Mouse (Mus musculus) heart, adult 8-10 months (tissue): ENCODE data around the gene Rassf8. TPM values are rescaled to one million over a fixed set of nuclear protein-coding genes. Genes with fewer than 3 reads are reported as not detected.

Source experiments
- DNase-seq: peaks from one replicate; pipeline ENCODE4 v3.0.0; 2022; ENCODE audit warnings: low spot score
- total RNA-seq, 4 experiments: library from RNA; stranded (reverse); gene quantifications; 2 replicates each; pipeline ENCODE4 v1.2.4; 2022

Rassf8 gene
- total RNA-seq, 4 experiments from 2014 or later: 54.3 to 61.5 (median 55.4) TPM

GRCm38 (mm10) chr6:145776241-145776640 is 29.7 kb downstream of the Rassf8 start:
- no peak for DNase-seq

GRCm38 (mm10) chr6:145779383-145779782 is 32.8 kb downstream of the Rassf8 start:
- no peak for DNase-seq

GRCm38 (mm10) chr6:145780180-145780802 is 33.7 kb downstream of the Rassf8 start:
- no peak for DNase-seq

- DNase-seq: no peak
Measured at GRCm38 (mm10) chr6:145781256-145781655, 34.7 kb downstream of the Rassf8 start.

- no peak for DNase-seq
Measured at GRCm38 (mm10) chr6:145781966-145782365, 35.4 kb downstream of the Rassf8 start.

- DNase-seq: no peak
Measured at GRCm38 (mm10) chr6:145787311-145787710, 40.8 kb downstream of the Rassf8 start.

- DNase-seq: no peak
Measured at GRCm38 (mm10) chr6:145789738-145790137, 43.2 kb downstream of the Rassf8 start.

- DNase-seq: no peak
Measured at GRCm38 (mm10) chr6:145792373-145792772, 45.8 kb downstream of the Rassf8 start.

GRCm38 (mm10) chr6:145793109-145793593 is 46.6 kb downstream of the Rassf8 start:
- peak; percentile 73 for DNase-seq

GRCm38 (mm10) chr6:145794671-145795070 is 48.1 kb downstream of the Rassf8 start:
- DNase-seq: no peak

GRCm38 (mm10) chr6:145796191-145797023 is 49.9 kb downstream of the Rassf8 start:
- DNase-seq: peak; percentile 29

GRCm38 (mm10) chr6:145797692-145798091 is 51.1 kb downstream of the Rassf8 start:
- no peak for DNase-seq

GRCm38 (mm10) chr6:145801796-145802488 is 55.4 kb downstream of the Rassf8 start:
- no peak for DNase-seq

- DNase-seq: no peak
Measured at GRCm38 (mm10) chr6:145802881-145803280, 56.3 kb downstream of the Rassf8 start.

GRCm38 (mm10) chr6:145804276-145804675 is 57.7 kb downstream of the Rassf8 start:
- no peak for DNase-seq

GRCm38 (mm10) chr6:145806784-145807183 is 60.2 kb downstream of the Rassf8 start:
- DNase-seq: no peak

- DNase-seq: no peak
Measured at GRCm38 (mm10) chr6:145807929-145808328, 61.4 kb downstream of the Rassf8 start.

GRCm38 (mm10) chr6:145809566-145809965 is 63.0 kb downstream of the Rassf8 start:
- DNase-seq: no peak

- no peak for DNase-seq
Measured at GRCm38 (mm10) chr6:145810015-145810414, 63.5 kb downstream of the Rassf8 start.

- DNase-seq: no peak
Measured at GRCm38 (mm10) chr6:145811174-145811573, 64.6 kb downstream of the Rassf8 start.

GRCm38 (mm10) chr6:145815200-145815599 is 68.7 kb downstream of the Rassf8 start:
- no peak for DNase-seq

- DNase-seq: no peak
Measured at GRCm38 (mm10) chr6:145819151-145819550, 72.6 kb downstream of the Rassf8 start.
